Mouse (Mus musculus) small intestine, adult 2 months (tissue): ENCODE measurements around the gene Spem2. TPM values are rescaled to one million over a fixed set of nuclear protein-coding genes. Genes with fewer than 3 reads are reported as not detected.

Experiments
- H3K27ac ChIP-seq: fragments of 200-500 bp; 2 replicates; pipeline ENCODE4 v1.5.1; 2012; ENCODE audit warnings: low read depth, low read length, control low read depth, inconsistent platforms; ENCODE audit not compliant: insufficient read depth
- H3K27me3 ChIP-seq: fragments of 200-500 bp; 2 replicates; pipeline ENCODE4 v1.6.1; 2012; ENCODE audit warnings: mild to moderate bottlenecking, moderate library complexity, low read length, inconsistent platforms; ENCODE audit not compliant: control insufficient read depth, insufficient read depth
- H3K36me3 ChIP-seq: fragments of 200-500 bp; 2 replicates; pipeline ENCODE4 v1.6.1; 2012; ENCODE audit warnings: mild to moderate bottlenecking, low read length, control low read depth, inconsistent platforms; ENCODE audit not compliant: control insufficient read depth, insufficient read depth
- H3K4me1 ChIP-seq: fragments of 200-500 bp; 2 replicates; pipeline ENCODE4 v1.6.1; 2012; ENCODE audit warnings: low read length, inconsistent platforms, mixed read lengths; ENCODE audit not compliant: control insufficient read depth, insufficient read depth, insufficient read length
- H3K4me3 ChIP-seq: fragments of 200-500 bp; 2 replicates; pipeline ENCODE4 v1.5.1; 2012; ENCODE audit warnings: low read depth, mild to moderate bottlenecking, control low read depth, inconsistent platforms, low read length, moderate library complexity
- CTCF ChIP-seq: fragments of 200-500 bp; IDR thresholded peaks from 2 replicates; pipeline ENCODE4 v1.5.1; 2012; ENCODE audit warnings: low read depth, mild to moderate bottlenecking, control low read depth, inconsistent platforms, low read length, moderate library complexity, mixed read lengths; ENCODE audit not compliant: insufficient replicate concordance, insufficient read length; ENCODE audit errors: extremely low read depth
- POLR2A ChIP-seq: fragments of 200-500 bp; IDR thresholded peaks from 2 replicates; pipeline ENCODE4 v1.6.1; 2012; ENCODE audit warnings: low read depth, mild to moderate bottlenecking, control low read depth, inconsistent platforms, low read length, moderate library complexity
- WGBS: fragments of 180-500 bp; shearing (Covaris S2); methylation state at CpG from one replicate; pipeline ENCODE4 v1.1.7; 2018; 5-methylcytosine and 5-hydroxymethylcytosine counted together
- polyA plus RNA-seq: library from polyadenylated mRNA; depleted of rRNA; stranded (reverse); fragments of >200 nt; gene quantifications from 2 replicates; pipeline ENCODE4 v1.2.3, GENCODE M21; 2012

Spem2 gene
- polyA plus RNA-seq, 1 experiment = not detected

- TF ChIP-seq CTCF (no peak), POLR2A (no peak)
- 0 out of 2 replicates have a peak, but pooled peaks cover 4% of the 10 kb centered on the region for H3K27me3 ChIP-seq
- H3K27ac ChIP-seq = no peak overlapping the region
- H3K36me3 ChIP-seq = no peaks in the 10 kb centered on the region
- no peak overlapping the region for H3K4me3 ChIP-seq
- 70% methylated on average over 12 of the region's 12 CpGs for WGBS
- H3K4me1 ChIP-seq = peaks cover 21% of the 10 kb centered on the region
These were observed 18.7 kb downstream of the Spem2 start for GRCm38 (mm10) chr11:69799394-69800137.

DNA sequence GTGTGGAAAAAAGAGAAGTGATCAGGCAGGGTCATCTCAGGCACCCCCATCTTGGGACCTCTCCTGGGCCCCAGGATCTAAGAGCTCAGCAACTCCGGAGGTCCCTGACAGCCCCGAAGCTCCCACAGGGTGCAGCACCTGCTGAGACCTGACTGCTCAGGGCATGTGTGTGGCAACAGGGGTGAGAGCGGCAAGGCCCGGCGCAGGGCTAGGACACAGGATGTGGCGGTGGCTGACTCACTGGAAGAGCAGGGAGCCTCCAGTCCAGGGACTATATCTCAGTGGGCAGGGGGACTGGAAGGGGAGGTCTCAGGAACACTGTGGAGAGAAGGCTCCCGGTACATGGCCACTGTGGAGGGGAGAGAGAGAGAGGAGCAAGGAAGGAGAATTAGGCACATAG, 20.3 kb downstream of the Spem2 start:
- Histone ChIP-seq H3K4me1 (peaks cover 21% of the 10 kb centered on the region), H3K27ac (no peak overlapping the region), H3K4me3 (no peak overlapping the region), H3K36me3 (no peaks in the 10 kb centered on the region), H3K27me3 (0 out of 2 replicates have a peak, but pooled peaks cover 4% of the 10 kb centered on the region)
- TF ChIP-seq CTCF = no peak
- no peak for TF ChIP-seq POLR2A
- WGBS = 88% methylated on average over 7 of the region's 7 CpGs

GRCm38 (mm10) chr11:69795983-69796435, 22.3 kb downstream of the Spem2 start:
- 6% methylated on average over 13 of the region's 13 CpGs for WGBS
- Histone ChIP-seq H3K4me1 (peaks cover 11% of the 10 kb centered on the region), H3K4me3 (peak overlapping the region; percentile 60; the same call in 1 of the 2 replicates)

DNA sequence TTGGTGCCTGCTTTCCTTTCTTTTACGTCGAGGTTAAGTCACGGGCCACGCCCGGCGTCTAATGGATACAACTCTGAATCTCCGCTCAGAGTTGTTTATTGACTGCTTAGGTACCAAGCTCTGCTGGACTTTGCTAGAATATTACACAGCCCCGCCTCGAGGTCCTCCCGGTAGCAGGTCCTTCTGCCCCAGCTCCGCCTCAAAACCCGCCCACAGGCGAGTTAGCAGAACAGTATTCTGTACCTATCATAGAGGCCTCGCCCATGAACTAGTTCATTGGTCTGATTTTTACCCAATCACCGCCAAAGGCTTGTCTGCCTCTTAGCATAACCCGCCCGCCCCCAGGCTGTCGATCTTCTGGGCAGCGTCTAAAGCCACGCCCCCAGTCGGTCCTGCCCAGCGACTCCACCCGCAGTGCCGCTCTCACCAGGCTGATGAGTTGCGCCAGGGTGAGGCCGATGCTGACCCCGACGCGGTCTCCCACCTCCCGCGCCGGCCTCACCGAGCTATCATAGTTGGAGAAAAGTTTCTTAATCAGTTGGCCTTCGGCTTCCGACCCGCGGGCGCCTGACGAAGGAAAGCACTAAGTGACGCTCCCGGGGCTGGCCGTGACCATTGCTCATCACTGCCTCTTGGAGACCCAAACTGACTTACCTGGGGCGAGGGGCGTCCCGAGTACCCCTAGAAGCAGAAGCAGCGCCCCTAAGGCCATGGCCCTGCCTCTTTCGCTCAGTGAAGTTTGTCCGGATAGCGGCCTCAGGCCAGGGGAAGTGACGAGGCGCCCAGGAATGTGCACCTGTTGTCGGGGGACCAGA, 22.9 kb downstream of the Spem2 start, which contains the start of gene Chrnb1:
Chrnb1 (minus strand) TSS at position 776 of the 815 bp plus-strand sequence.
- 1% methylated on average over 52 of the region's 52 CpGs for WGBS
- Histone ChIP-seq H3K27ac (peak within 1 kb of the TSS; percentile 82), H3K36me3 (no peaks in the 10 kb centered on the region), H3K4me3 (peak within 1 kb of the TSS; percentile 60), H3K27me3 (no peaks in the 10 kb centered on the region), H3K4me1 (peaks cover 5% of the 10 kb centered on the region)
- TF ChIP-seq CTCF = no peak
- TF ChIP-seq POLR2A = peak; percentile 52; the same call in 1 of the 2 replicates

More at GRCm38 (mm10) chr11:69795983-69796435, 22.3 kb downstream of the Spem2 start:
- no peaks in the 10 kb centered on the region for H3K36me3 ChIP-seq
- H3K27me3 ChIP-seq = no peaks in the 10 kb centered on the region
- TF ChIP-seq POLR2A (no peak), CTCF (no peak)
- H3K27ac ChIP-seq = no peak overlapping the region

DNA sequence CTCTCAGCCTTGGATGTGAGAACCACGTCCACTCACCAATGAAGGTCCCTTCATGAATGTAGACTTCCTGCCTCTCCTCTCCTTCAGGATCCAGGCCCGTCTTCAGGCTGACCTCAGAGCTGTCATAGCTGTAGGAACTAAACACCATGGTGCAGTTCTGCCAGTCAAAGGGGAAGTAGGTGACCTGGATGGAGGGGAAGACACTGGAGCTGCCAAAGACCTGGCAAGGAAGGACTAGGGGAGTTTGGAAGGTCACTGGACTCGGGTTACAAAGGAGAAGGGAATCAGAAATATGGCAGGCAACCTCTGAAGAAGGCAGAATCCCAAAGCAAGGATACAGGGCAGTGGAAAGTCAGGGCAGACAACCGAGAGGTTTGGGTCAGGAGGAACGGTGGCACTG, 24.8 kb downstream of the Spem2 start:
- whole genome bisulfite sequencing = 82% methylated on average over 5 of the region's 5 CpGs
- Histone ChIP-seq H3K27ac (no peak overlapping the region), H3K27me3 (no peaks in the 10 kb centered on the region), H3K36me3 (no peaks in the 10 kb centered on the region), H3K4me3 (no peak overlapping the region), H3K4me1 (peaks cover 2% of the 10 kb centered on the region)
- no peak for TF ChIP-seq POLR2A
- no peak for TF ChIP-seq CTCF

DNA sequence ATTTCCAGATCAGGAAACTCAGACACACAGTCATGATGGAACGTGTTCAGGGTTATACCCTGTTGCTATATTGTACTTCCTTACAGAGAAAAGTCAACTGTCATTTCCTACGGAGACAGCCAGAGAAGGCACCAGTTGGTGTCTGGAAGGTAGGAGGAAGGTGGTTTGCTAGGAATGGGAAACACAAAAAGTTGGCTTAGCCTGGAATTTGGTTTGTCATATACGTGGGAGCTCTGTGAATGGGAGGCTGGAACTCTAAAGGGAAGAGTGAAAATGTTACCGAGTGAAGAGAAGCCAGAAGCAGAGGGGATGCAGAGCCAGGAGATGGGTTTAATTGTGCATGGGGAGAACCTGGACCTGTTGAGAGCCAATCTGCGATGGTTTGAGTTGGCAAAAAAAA, 26.8 kb downstream of the Spem2 start:
- TF ChIP-seq POLR2A = no peak
- TF ChIP-seq CTCF = no peak
- 83% methylated on average over 5 of the region's 5 CpGs for WGBS

GRCm38 (mm10) chr11:69789431-69789830, 28.8 kb downstream of the Spem2 start:
- Histone ChIP-seq H3K27ac (no peak overlapping the region), H3K4me3 (no peak overlapping the region), H3K36me3 (no peaks in the 10 kb centered on the region), H3K27me3 (no peaks in the 10 kb centered on the region), H3K4me1 (peaks cover under 1% of the 10 kb centered on the region; the same call in 1 of the 2 replicates)
- WGBS = 75% methylated on average over 5 of the region's 5 CpGs
- TF ChIP-seq POLR2A = no peak
- TF ChIP-seq CTCF = no peak

More for the DNA sequence above, 26.8 kb downstream of the Spem2 start:
- Histone ChIP-seq H3K27me3 (no peaks in the 10 kb centered on the region), H3K4me3 (no peak overlapping the region), H3K27ac (no peak overlapping the region), H3K4me1 (peaks cover 2% of the 10 kb centered on the region), H3K36me3 (no peaks in the 10 kb centered on the region)
